Mouse (Mus musculus): ENCODE data around the gene Klhl10. TPM values are rescaled to one million over a fixed set of nuclear protein-coding genes. Genes with fewer than 3 reads are reported as not detected.

The Klhl10 gene
- polyA plus RNA-seq, 1 experiment from 2014 or later = 0.62 TPM

DNA sequence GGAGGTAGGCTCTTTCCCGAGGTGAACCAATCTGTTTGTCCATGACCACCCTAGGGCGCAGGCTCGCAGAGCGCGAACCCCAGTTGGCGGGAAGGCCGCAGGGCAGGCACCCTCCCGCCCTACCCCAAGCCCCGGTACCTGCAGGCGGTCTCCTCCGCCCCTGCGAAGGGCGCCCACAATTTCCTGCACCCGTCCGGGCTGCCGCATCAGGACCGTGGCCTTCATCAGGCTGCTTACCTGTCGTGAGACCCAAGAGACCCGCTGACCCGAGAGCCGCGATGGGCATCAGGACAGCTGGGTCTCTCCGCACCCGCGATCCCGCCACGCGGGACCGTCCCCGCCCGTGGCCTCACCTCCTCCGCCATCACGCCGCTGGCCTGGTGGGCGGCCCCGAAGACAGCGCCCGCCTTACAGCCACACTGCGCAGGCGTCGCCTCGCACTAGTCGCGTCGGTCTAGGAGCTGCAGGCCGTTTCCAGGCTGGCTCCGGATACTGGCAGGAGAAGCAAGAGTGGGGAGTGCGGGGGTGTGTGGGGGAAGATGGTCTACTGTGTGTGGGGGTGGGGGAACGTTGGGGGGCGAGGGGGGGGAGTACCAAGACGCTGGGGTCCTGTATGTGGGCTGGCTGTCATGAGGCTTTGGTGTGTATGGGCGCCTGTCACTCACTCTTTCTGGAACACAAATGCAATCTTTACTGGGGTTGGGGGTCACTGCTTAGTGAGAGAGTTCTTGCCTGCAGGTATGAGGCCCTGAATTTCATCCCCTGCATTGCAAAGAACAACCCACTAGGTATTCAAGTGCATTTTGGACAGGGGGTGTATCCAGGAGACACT lies 810 bp upstream of the Klhl10 start:
- peak; percentile 82 for DNase-seq (ENCODE audit: low spot score)

DNA sequence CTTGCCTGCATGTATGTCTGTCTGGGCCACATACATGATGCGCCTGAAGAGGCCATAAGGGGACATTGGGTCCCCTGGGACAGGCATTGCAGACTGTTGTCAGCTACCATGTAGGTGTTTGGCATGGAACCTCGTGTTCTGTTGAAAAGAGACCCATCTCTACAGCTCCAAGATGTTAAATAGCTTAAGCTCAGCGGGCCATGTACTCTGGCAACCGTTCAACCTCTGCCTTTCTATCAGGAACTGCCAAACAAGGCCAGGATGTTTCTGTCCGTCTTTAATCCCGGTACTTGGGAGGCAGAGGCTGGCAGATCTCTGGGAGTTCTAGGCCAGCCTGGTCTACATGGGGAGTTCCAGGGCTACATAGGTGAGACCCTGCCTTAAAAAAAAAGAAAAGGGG lies 908 bp downstream of the Klhl10 start:
- DNase-seq (ENCODE audit: low spot score) = no peak
- no peak overlapping the region for H3K27ac ChIP-seq (replicated peaks)
- peaks cover 34% of the 10 kb centered on the region for H3K4me1 ChIP-seq
- H3K4me3 ChIP-seq = no peak overlapping the region
- WGBS = 90% methylated on average over 6 of the region's 6 CpGs
- H3K27me3 ChIP-seq (ENCODE audit: low read depth, poor library complexity, severe bottlenecking) = 0 out of 2 replicates have a peak, but pooled peaks cover 3% of the 10 kb centered on the region
- H3K36me3 ChIP-seq = peaks cover 20% of the 10 kb centered on the region
- no peaks in the 10 kb centered on the region for H3K9me3 ChIP-seq (replicated peaks)

More for the DNA sequence above, 810 bp upstream of the Klhl10 start:
- 0 out of 2 replicates have a peak, but pooled peaks cover 3% of the 10 kb centered on the region for H3K27me3 ChIP-seq (ENCODE audit: low read depth, poor library complexity, severe bottlenecking)
- peak overlapping the region; percentile 95 for H3K27ac ChIP-seq (replicated peaks)
- H3K4me3 ChIP-seq = peak overlapping the region; percentile 87
- 1% methylated on average over 52 of the region's 52 CpGs for WGBS
- peaks cover 37% of the 10 kb centered on the region for H3K36me3 ChIP-seq
- no peaks in the 10 kb centered on the region for H3K9me3 ChIP-seq (replicated peaks)
- H3K4me1 ChIP-seq = peaks cover 41% of the 10 kb centered on the region

DNA sequence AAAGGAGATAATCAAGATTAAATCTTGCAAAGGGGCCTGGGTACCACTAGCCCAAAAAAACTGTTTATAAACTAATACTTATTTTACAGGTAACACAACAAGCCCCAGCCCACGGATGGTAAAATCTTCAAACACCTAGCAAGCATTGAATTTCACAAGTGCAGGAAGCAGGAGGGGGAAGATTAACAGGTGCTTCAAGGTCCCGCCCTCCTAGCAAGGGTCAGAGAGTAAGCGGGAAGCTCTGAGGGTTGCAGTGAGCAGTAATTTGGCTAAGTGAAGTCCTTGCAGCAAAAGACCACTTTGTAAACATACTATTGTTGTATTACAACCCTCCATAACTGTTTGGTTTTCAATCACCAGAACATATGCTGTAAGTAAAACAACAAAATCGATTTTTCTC lies 15.5 kb downstream of the Klhl10 start:
- 82% methylated on average over 4 of the region's 4 CpGs for WGBS
- Histone ChIP-seq H3K4me1 (no peaks in the 10 kb centered on the region), H3K36me3 (peaks cover 80% of the 10 kb centered on the region), H3K4me3 (no peak overlapping the region), H3K27ac (replicated peaks) (no peak overlapping the region), H3K27me3 (ENCODE audit: low read depth, poor library complexity, severe bottlenecking) (no peaks in the 10 kb centered on the region), H3K9me3 (replicated peaks) (0 out of 2 replicates have a peak, but pooled peaks cover 4% of the 10 kb centered on the region)
- no peak for DNase-seq (ENCODE audit: low spot score)

DNA sequence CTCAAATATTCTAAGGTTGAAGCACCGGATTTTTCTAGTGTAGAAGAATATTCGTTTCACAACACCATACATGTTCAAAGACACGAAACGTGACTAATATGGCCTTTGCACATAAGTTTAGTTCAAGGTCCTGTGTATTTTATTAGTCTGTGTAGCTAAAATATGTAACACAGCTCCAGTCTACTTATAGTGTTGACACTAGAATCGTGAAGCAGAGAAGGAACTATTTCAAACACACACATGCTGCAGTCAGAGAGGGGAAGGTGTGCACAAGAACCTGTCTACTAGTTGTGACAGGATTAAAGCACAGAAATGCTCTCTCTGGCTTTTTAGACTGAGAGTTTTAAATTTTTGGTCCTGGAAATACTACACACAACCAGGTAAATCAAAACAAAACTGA lies 16.0 kb downstream of the Klhl10 start:
- Histone ChIP-seq H3K27ac (replicated peaks) (no peak overlapping the region), H3K36me3 (peaks cover 80% of the 10 kb centered on the region), H3K4me1 (no peaks in the 10 kb centered on the region), H3K27me3 (ENCODE audit: low read depth, poor library complexity, severe bottlenecking) (no peaks in the 10 kb centered on the region), H3K4me3 (no peak overlapping the region), H3K9me3 (replicated peaks) (no peaks in the 10 kb centered on the region)
- DNase-seq (ENCODE audit: low spot score) = no peak
- 94% methylated on average over 5 of the region's 5 CpGs for WGBS

DNA sequence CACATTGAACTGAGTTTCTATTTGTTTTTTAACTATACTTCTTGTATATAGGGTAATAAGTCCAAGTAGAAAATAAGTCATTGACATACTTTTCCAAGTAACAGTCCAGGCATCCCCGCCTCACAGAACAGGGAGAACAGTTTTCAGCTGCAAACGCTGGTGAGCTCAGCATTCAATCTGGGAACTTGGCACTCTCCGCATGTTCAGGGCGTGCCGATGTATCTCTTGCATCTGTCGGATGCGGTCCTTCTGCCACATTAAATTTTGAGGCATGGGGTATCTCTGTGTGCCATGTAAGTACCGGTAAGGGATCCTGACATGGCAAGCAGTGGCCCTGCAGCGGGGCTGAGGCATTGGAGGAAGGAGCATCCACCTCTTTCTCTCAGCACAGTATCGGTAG lies 21.0 kb downstream of the Klhl10 start:
- H3K36me3 ChIP-seq = peaks cover 72% of the 10 kb centered on the region
- 95% methylated on average over 10 of the region's 10 CpGs for WGBS

DNA sequence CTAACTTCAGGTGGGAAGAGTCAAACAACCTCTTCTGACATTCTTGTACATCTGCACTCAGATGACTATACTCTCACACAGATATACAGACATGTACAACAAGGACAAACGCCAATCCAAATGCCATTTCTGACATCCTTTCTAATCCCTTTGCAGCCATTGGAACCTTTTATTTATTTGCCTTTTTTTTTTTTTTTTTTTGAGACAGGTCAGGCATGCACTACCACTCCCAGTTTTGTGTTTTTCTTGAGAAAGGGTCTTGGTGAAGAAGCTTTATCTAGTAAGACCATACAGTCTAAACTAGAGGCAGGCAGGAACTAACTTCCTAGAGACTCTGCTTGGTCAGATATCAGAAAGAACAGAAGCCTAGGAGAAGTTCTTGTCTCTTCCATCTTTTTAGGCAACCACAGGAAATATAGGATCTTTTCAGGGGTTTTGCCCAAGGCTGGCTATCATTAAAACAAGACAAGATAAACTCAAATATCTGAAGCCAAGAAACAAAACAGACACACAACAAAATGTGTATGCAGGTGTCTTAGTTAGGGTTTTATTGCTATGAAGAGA lies 23.6 kb downstream of the Klhl10 start:
- Histone ChIP-seq H3K27ac (replicated peaks) (no peak overlapping the region), H3K9me3 (replicated peaks) (no peaks in the 10 kb centered on the region), H3K4me3 (no peak overlapping the region), H3K36me3 (peaks cover 72% of the 10 kb centered on the region), H3K27me3 (ENCODE audit: low read depth, poor library complexity, severe bottlenecking) (no peaks in the 10 kb centered on the region), H3K4me1 (peaks cover 7% of the 10 kb centered on the region)
- DNase-seq (ENCODE audit: low spot score) = no peak
- 95% methylated on average over 1 of the region's 1 CpGs for WGBS

More for the DNA sequence above, 21.0 kb downstream of the Klhl10 start:
- Histone ChIP-seq H3K4me1 (no peaks in the 10 kb centered on the region), H3K27ac (replicated peaks) (no peak overlapping the region), H3K9me3 (replicated peaks) (no peaks in the 10 kb centered on the region), H3K4me3 (no peak overlapping the region), H3K27me3 (ENCODE audit: low read depth, poor library complexity, severe bottlenecking) (no peaks in the 10 kb centered on the region)
- no peak for DNase-seq (ENCODE audit: low spot score)

DNA sequence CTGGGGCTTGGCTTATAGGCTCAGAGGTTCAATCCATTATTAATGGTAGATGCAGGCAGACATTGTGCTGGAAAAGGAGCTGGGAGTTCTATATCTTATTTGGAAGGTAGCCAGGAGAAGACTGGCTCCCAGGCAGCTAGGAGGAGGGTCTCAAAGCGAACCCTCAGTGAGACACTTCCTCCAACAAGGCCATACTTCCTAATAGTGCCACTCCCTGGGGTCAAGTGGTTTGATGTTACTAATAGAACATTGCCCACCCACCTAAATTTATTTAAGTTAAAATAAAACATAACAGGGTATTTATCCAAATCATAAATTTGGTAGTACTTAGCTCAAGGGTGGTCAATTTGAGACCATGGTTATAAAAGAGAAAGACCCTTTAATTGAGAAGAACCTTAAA lies 24.1 kb downstream of the Klhl10 start:
- Histone ChIP-seq H3K9me3 (replicated peaks) (no peaks in the 10 kb centered on the region), H3K4me1 (peaks cover 12% of the 10 kb centered on the region), H3K4me3 (no peak overlapping the region), H3K36me3 (peaks cover 67% of the 10 kb centered on the region), H3K27me3 (ENCODE audit: low read depth, poor library complexity, severe bottlenecking) (no peaks in the 10 kb centered on the region), H3K27ac (replicated peaks) (no peak overlapping the region)
- 90% methylated on average over 1 of the region's 1 CpGs for WGBS
- no peak for DNase-seq (ENCODE audit: low spot score)

DNA sequence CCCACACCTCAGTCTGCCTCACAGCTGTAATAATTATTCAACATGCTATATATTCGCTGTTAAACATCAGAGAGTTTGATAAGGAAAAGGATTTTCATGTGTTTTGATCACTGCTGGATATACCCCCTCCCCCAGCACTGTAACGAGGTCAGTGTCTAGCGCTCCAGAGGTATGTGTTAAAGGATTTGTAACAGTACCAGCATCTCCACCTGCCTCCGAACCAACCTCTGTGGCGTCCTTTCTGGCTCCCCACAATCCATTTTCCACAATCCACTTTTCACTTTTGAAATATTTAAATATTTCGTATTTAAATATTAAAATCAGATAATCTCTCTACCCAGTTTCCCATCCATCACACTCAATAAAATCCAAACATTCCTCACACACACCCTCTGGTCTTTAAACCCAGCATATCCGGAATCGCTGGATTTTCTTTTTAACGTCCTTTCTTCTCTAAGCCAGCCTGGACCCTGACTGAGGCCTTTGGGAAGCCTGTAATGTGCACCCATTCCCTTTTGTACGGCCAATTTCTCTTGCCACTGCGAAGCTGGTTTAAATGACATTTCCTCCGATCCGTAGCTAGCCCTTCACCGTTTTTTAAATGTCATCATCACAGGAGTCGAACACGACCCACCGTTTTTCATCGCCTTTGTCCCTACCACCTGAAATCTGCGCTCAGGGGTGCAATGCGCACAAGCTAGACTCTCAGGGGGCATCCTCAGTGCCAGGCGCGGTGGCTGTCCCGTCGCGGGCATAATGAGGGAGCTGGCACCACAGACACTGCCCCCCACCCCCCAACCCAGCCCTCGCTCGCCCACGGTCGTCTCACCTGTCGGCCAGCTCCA lies 29.9 kb downstream of the Klhl10 start:
- Histone ChIP-seq H3K4me1 (peaks cover 23% of the 10 kb centered on the region), H3K9me3 (replicated peaks) (no peaks in the 10 kb centered on the region), H3K36me3 (peaks cover 39% of the 10 kb centered on the region), H3K27me3 (ENCODE audit: low read depth, poor library complexity, severe bottlenecking) (no peaks in the 10 kb centered on the region), H3K4me3 (peak overlapping the region; percentile 98), H3K27ac (replicated peaks) (peak overlapping the region; percentile 91)
- DNase-seq (ENCODE audit: low spot score) = no peak
- 7% methylated on average over 30 of the region's 30 CpGs for WGBS

DNA sequence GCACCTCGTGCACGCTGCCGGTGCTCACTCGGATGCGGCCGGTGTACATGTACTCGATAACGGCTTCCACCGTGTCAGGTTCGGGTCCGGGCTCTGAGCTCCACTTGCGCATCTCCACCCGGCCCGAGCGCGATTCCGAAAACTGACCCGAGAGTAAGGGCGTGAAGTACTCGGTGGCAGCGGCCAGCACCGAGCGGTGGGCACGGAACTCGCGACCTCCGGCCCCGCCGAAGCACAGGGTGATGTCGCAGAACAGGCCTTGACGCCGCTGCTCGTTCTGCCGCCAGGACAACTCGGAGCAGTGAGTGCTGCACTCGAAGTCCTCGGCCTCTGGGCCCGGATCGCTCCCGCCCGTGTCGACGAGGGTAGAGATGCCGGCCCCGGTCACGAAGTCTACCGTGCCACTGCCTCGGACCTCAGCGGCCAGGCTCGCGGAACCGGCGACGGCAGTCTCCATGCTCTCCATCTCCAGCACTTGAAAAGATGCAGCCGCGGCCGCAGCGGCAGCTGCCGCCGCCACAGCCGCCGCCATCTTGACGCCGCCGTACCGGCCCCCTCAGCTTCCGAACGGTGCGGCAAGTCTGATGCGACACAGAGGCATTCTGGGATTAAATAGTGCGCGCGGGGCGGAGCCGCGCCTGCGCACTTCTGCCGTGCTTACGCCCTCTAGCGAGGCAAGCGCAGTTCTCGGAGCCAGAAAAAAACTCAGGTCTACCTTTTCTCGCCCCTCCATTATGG lies 30.6 kb downstream of the Klhl10 start, which contains the start of gene Klhl11:
Gene Klhl11 (minus strand): TSS at position 545 of the 738 bp plus-strand sequence.
- Histone ChIP-seq H3K4me3 (peak within 1 kb of the TSS; percentile 98), H3K4me1 (peaks cover 23% of the 10 kb centered on the region), H3K36me3 (peaks cover 41% of the 10 kb centered on the region), H3K27ac (replicated peaks) (peak within 1 kb of the TSS; percentile 91), H3K9me3 (replicated peaks) (no peaks in the 10 kb centered on the region), H3K27me3 (ENCODE audit: low read depth, poor library complexity, severe bottlenecking) (no peaks in the 10 kb centered on the region)
- DNase-seq (ENCODE audit: low spot score) = peak; percentile 92
- WGBS = under 1% methylated on average over 83 of the region's 83 CpGs

DNA sequence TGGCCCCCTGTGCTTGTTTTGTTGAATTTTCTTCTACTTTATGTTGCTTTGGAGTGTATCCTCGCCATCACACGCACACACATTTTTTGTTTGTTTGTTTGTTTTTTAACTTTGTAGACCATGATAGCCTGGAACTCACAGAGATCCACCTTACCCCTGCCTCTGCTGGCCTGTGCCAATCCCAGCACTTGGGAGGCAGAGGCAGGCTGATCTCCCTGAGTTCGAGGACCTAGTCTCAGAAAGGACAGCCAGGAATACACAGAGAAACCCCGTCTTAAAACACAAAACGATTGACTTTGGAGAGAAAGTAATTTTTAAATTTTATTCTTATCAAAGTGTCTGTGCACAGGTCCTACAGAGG lies 31.2 kb downstream of the Klhl10 start:
- peaks cover 23% of the 10 kb centered on the region for H3K4me1 ChIP-seq
- H3K27ac ChIP-seq (replicated peaks) = 0 out of 2 replicates have a peak overlapping the region, but pooled peaks have one; percentile 33
- H3K36me3 ChIP-seq = peaks cover 44% of the 10 kb centered on the region
- H3K9me3 ChIP-seq (replicated peaks) = no peaks in the 10 kb centered on the region
- no peaks in the 10 kb centered on the region for H3K27me3 ChIP-seq (ENCODE audit: low read depth, poor library complexity, severe bottlenecking)
- 34% methylated on average over 5 of the region's 5 CpGs for WGBS
- DNase-seq (ENCODE audit: low spot score) = no peak
- H3K4me3 ChIP-seq = peak overlapping the region; percentile 98

DNA sequence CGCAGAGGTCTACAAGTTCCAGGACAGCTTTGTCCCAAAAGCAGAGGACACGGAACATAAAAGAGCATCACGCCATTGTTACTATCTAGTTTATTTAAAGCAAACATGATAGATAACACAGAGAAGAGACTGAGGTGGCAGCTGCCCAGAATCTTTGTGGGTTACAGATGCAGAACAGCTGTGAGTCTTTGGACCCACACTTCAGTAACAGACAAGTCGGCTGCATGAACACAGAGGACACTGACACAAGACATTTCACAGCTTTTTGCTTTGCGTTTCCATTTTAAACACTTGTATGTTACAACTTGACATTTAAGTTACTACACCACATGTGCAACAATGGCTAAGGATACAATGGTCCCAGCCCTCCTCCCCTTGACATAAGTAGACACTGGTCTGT lies 34.6 kb downstream of the Klhl10 start:
- 96% methylated on average over 5 of the region's 5 CpGs for WGBS
- Histone ChIP-seq H3K36me3 (peaks cover 57% of the 10 kb centered on the region), H3K9me3 (replicated peaks) (no peaks in the 10 kb centered on the region), H3K4me3 (no peak overlapping the region), H3K4me1 (peaks cover 6% of the 10 kb centered on the region), H3K27me3 (ENCODE audit: low read depth, poor library complexity, severe bottlenecking) (no peaks in the 10 kb centered on the region), H3K27ac (replicated peaks) (no peak overlapping the region)
- no peak for DNase-seq (ENCODE audit: low spot score)

DNA sequence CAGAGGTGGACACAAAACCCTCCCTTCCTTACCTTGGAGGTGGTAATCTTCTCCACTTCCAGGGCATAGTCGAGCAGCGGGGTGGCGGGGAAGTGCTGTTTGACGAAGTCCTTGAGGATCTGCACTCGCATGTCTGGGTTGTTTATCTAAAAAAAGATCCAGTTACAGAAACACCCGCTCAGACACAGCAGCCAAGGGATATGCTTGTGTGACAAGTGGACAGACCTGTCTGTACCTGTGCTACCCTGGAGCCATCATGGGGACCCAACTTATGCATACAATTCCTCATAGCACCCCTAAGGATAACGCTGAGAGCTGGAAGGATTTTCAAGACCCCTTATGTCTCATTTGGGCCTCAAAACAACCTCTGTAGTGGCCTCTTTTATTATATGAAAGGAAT lies 37.4 kb downstream of the Klhl10 start:
- H3K9me3 ChIP-seq (replicated peaks) = no peaks in the 10 kb centered on the region
- no peaks in the 10 kb centered on the region for H3K4me1 ChIP-seq
- H3K4me3 ChIP-seq = no peak overlapping the region
- no peak for DNase-seq (ENCODE audit: low spot score)
- no peaks in the 10 kb centered on the region for H3K27me3 ChIP-seq (ENCODE audit: low read depth, poor library complexity, severe bottlenecking)
- H3K27ac ChIP-seq (replicated peaks) = no peak overlapping the region
- WGBS = 88% methylated on average over 7 of the region's 7 CpGs
- peaks cover 86% of the 10 kb centered on the region for H3K36me3 ChIP-seq

All from midbrain, embryonic 10.5 days (tissue).